ENCODE assay signal across 8 mouse cellular contexts in genomic region chr5:71658115-71658497, GRCm38 (mm10). TPM values are rescaled to one million over a fixed set of nuclear protein-coding genes. Genes with fewer than 3 reads are reported as not detected.
DNase-seq lines count a peak whose midpoint lies in the region; ATAC-seq lines count a peak whose summit lies in the region.

Gene Gabra4, minus strand, starts transcription at chr5:71658308.

- no peak for DNase-seq in lung, postnatal 14 days
- no peak for DNase-seq in layer of hippocampus, postnatal 36 days
- DNase-seq in MN1 (ENCODE audit: low spot score): no peak
- no peak for DNase-seq in gastrocnemius, postnatal 36 days

- intact Hi-C loops in gastrocnemius, postnatal 36 days (cut with DNase I): no loop called here

- H3K27me3 ChIP-seq in lung, embryonic 15.5 days: peaks cover 22% of the 10 kb centered on the region
- H3K27me3 ChIP-seq in hindbrain, embryonic 12.5 days: peaks cover 40% of the 10 kb centered on the region
- H3K27me3 ChIP-seq in midbrain, embryonic 12.5 days: peaks cover 37% of the 10 kb centered on the region

- no peaks in the 10 kb centered on the region for H3K36me3 ChIP-seq in lung, embryonic 15.5 days
- no peaks in the 10 kb centered on the region for H3K36me3 ChIP-seq in hindbrain, embryonic 12.5 days
- H3K36me3 ChIP-seq in midbrain, embryonic 12.5 days: no peaks in the 10 kb centered on the region

- no peaks in the 10 kb centered on the region for H3K9me3 ChIP-seq in lung, embryonic 15.5 days
- no peaks in the 10 kb centered on the region for H3K9me3 ChIP-seq in hindbrain, embryonic 12.5 days (replicated peaks)
- H3K9me3 ChIP-seq in midbrain, embryonic 12.5 days: no peaks in the 10 kb centered on the region

- peak; percentile 60 for ATAC-seq in lung, embryonic 15.5 days (ENCODE audit: borderline replicate concordance, extremely low read depth, low FRiP score, low TSS enrichment)
- 0 out of 2 replicates have a peak, but pooled peaks have one; percentile 22 for ATAC-seq in common myeloid progenitor, adult 5-6 weeks (replicated peaks; ENCODE audit: low read depth, poor library complexity, severe bottlenecking)
- ATAC-seq in hindbrain, embryonic 12.5 days (ENCODE audit: low FRiP score): peak; percentile 61
- no peak; the same call in none of the 2 replicates for ATAC-seq in midbrain, embryonic 12.5 days (ENCODE audit: low FRiP score, low read depth)

- H3K4me2 ChIP-seq in lung, embryonic 15.5 days: peak within 1 kb of the TSS; percentile 98
- H3K4me2 ChIP-seq in hindbrain, embryonic 12.5 days (replicated peaks): peak within 1 kb of the TSS; percentile 97
- peak within 1 kb of the TSS; percentile 99 for H3K4me2 ChIP-seq in midbrain, embryonic 12.5 days (replicated peaks)

- WGBS in lung, embryonic 15.5 days: 0% methylated on average over 15 of the region's 15 CpGs
- WGBS in hindbrain, embryonic 12.5 days: 1% methylated on average over 15 of the region's 15 CpGs
- 2% methylated on average over 15 of the region's 15 CpGs for WGBS in midbrain, embryonic 12.5 days

- no peak within 1 kb of the TSS for H3K27ac ChIP-seq in lung, embryonic 15.5 days
- H3K27ac ChIP-seq in hindbrain, embryonic 12.5 days: no peak within 1 kb of the TSS
- H3K27ac ChIP-seq in midbrain, embryonic 12.5 days (replicated peaks): no peak within 1 kb of the TSS

- peak within 1 kb of the TSS; percentile 22; the same call in 1 of the 2 replicates for H3K9ac ChIP-seq in lung, embryonic 15.5 days
- peak within 1 kb of the TSS; percentile 42; the same call in 1 of the 2 replicates for H3K9ac ChIP-seq in hindbrain, embryonic 12.5 days
- H3K9ac ChIP-seq in midbrain, embryonic 12.5 days (replicated peaks): peak within 1 kb of the TSS; percentile 51

- H3K4me3 ChIP-seq in lung, embryonic 15.5 days: peak within 1 kb of the TSS; percentile 52
- H3K4me3 ChIP-seq in hindbrain, embryonic 12.5 days: peak within 1 kb of the TSS; percentile 57
- H3K4me3 ChIP-seq in midbrain, embryonic 12.5 days: peak within 1 kb of the TSS; percentile 56

- peaks cover 10% of the 10 kb centered on the region; the same call in 1 of the 2 replicates for H3K4me1 ChIP-seq in lung, embryonic 15.5 days
- H3K4me1 ChIP-seq in hindbrain, embryonic 12.5 days: peaks cover 10% of the 10 kb centered on the region; the same call in 1 of the 2 replicates
- H3K4me1 ChIP-seq in midbrain, embryonic 12.5 days: peaks cover 11% of the 10 kb centered on the region

RNA-seq across cellular contexts. Expression of gene Gabra4, which starts in this region (rescaled TPM):
- polyA plus RNA-seq in lung, embryonic 15.5 days (2015; fragmentation: Nextera tagmentation; extraction: Ambion mirVana): 1.9 and 2.9 TPM in 2 replicates
- total RNA-seq in common myeloid progenitor, adult 5-6 weeks (2017): not detected in 2 replicates
- polyA plus RNA-seq in hindbrain, embryonic 12.5 days (2016; fragmentation: Nextera tagmentation; extraction: Ambion mirVana): 2.4 TPM in 2 replicates
- 10 to 100 TPM; 83.1 to 84.8 TPM for total RNA-seq in layer of hippocampus, postnatal 36 days (2021)
- polyA plus RNA-seq in midbrain, embryonic 12.5 days (2016; fragmentation: Nextera tagmentation; extraction: Ambion mirVana): 2.2 and 2.9 TPM in 2 replicates
- total RNA-seq in gastrocnemius, postnatal 36 days (2021): not detected

Comparison
In these comparisons a context has a peak if more than half of its experiments do, and no peak if none do; other contexts are left out.
1. RNA of gene Gabra4 (total RNA-seq): 83.1 to 84.8 TPM in layer of hippocampus, postnatal 36 days; not detected in gastrocnemius, postnatal 36 days and not detected in common myeloid progenitor, adult 5-6 weeks; every median in the first group is over 10 times any median in the second.
2. Peak in ATAC-seq in common myeloid progenitor, adult 5-6 weeks; RNA of the gene not detected or under 1 TPM.
3. Peak in every context shown above with its lines, with median percentiles within 50 percentile points of each other: H3K4me2 ChIP-seq, H3K4me3 ChIP-seq and H3K9ac ChIP-seq.